Mouse (Mus musculus): ENCODE measurements around the gene Tmem269. TPM values are rescaled to one million over a fixed set of nuclear protein-coding genes. Genes with fewer than 3 reads are reported as not detected.
A peak's percentile ranks its signal among the peaks of the same experiment; 100 is the strongest.

Gene Tmem269
- polyA plus RNA-seq, 2 experiments from 2014 or later = 0.26 TPM; not detected in 1

DNA sequence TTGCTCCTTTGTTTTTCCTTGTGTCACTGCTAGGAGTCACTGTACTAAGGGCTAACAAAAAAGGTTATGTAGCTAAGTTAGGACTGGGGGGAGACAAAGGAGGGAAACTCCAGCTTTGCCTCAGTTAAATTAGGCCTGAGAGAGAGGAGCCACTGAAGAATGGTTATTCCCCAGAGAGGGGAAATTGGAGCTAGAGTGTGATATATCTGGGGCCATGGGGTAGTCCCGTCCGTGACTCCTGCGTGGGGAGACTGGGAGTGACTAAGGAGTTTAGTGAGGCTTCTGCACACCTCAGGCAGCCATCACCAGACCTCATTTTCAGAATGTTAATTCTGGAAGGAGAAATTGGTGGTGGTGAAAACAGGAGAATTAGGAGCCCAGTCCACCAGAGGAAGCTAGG, 16.3 kb upstream of the Tmem269 start:
- ATAC-seq = no peak

- peak; percentile 8 for ATAC-seq
Observed at GRCm38 (mm10) chr4:119233256-119233901, 15.4 kb upstream of the Tmem269 start.

- peak; percentile 99 for ATAC-seq
Observed at GRCm38 (mm10) chr4:119232410-119233255, 14.6 kb upstream of the Tmem269 start, which contains the start of the genes AU022252 and P3h1. AU022252 (minus strand) TSS chr4:119232712. P3h1 (plus strand) TSS chr4:119232915.

DNA sequence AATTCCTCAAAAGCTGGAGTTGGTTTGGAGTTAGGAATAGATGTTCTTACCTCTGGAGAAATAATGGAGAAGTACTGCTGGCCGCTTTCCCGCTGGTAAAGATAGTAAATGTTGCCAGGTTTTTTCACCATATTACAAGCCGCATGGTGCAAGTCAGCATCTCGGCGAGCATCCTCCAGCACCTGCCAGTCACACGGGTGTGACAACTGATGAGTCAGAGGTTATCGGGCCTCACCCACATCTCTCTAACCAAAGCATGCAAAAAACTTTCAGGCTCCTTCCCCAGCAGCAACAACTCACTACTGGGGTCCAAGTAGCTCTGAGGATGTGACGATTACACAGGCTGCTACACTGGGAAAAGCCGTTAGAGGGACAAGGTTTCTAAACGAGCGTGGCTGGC, 8.7 kb upstream of the Tmem269 start:
- no peak for ATAC-seq

GRCm38 (mm10) chr4:119225719-119226118, 7.7 kb upstream of the Tmem269 start:
- ATAC-seq = no peak

DNA sequence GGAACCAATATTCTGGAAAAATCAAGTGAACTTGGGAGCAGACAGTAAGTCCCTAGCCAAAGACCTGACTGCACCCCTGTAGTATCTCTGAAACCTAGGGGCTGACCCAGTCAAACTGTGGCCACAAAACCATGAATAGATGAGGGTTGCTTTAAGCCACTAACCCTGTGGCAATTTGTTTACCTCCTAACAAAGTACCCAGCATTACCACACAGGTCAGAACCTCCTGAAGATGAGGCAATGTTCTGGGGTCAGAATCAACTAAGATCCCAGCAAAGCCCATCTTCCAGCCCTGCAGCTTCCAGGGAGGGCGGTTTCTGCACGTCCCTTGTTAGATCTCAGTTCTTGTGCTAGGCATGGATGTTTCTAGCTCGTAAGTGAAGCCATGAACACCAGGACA, 6.5 kb upstream of the Tmem269 start:
- ATAC-seq = no peak

GRCm38 (mm10) chr4:119223696-119224095, 5.7 kb upstream of the Tmem269 start:
- ATAC-seq = peak; percentile 80

DNA sequence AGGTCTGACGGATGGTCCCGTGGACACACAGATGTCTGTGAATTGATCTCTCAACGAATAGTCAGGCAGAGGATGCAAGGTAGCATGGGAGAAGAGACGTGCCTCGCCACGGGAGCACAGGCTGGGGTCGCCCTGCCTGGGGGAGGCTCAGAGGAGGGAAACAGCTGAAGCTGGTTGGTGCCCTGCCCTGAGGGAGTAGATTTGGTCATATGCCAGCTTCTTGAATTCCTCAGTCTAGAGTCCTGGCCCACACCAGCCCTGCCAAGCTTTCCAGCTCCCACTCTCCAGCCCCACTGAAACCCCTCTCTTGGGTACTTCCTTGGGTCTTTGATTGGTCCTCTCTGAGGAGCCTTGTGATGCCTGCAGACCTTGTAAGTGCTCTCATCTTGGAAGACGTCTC, 1.4 kb downstream of the Tmem269 start:
- no peak for ATAC-seq

DNA sequence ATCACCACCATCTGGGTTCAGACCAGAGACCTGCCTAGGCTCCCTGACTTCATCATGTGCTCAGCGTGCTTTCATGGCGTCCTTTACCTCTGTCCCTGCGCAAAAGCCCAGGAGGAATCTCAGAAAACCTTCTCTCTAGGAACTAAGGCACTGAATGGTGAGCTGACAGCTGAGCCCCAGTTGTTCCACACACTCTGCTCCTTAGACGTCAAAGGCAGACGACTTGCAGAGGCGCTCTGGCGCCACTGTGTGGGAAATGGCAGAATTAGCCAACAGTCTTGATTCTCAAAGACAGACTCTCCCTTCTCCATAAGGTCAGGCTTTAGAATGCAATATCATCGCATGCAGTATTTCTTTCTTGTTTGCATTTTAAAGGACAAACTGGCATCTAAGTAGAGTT, 13.3 kb downstream of the Tmem269 start:
- ATAC-seq = peak; percentile 28

DNA sequence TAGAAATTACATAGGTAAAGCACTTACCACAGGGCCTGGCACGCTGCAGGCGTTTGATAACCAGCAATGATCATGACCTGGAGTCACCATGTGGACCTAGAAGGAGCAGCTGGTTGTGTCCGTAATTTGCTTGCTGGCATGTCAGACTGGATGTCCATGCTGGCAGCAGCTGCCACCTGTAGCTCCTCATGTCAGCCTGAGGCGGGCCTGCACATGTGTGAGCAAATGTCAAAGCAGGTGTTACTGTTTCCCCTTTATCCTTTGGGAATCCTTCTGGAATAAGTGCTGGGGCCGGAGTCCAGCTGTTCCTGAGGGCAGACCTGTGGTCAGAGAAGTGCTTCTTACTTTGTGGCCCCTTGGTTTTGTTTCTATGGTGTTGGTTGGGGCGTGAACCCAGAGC, 19.9 kb downstream of the Tmem269 start:
- no peak for ATAC-seq

GRCm38 (mm10) chr4:119195582-119196320, 22.3 kb downstream of the Tmem269 start:
- ATAC-seq = peak; percentile 48

DNA sequence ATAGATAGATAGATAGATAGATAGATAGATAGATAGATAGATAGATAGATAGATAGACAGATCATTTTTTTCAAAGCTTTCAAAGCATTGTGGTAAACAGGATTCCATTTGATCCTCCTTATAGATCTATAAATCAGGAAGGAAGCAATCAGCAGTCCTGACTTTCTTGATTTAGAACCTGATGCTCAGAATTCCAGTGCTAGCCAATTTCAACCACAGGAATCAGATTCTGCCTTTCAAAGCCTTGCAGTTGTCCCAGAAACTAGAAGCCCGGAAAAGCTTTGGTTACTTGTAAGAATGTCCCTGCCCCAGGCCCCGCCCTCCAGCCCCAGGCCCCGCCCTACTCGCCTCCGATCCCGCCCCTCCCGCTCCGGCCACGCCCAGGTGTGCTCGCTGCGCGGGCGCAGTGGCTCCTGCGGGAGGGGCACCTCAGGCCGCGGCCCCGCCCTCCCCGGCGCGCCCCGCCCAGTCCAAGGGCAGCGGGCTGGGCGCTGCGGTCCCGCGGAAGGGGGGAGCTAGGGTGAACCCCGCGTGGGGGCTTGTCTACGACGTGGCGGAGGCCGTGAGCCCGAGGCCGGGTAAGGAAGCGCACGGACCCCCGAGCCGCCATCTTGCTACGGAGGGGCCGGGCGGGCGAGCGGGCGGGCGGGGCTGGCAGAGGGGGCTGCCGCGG, 23.0 kb downstream of the Tmem269 start, which contains the start of gene Svbp:
TSS of gene Svbp (plus strand) at position 398 of the 673 bp plus-strand sequence.
- ATAC-seq = peak; percentile 85

DNA sequence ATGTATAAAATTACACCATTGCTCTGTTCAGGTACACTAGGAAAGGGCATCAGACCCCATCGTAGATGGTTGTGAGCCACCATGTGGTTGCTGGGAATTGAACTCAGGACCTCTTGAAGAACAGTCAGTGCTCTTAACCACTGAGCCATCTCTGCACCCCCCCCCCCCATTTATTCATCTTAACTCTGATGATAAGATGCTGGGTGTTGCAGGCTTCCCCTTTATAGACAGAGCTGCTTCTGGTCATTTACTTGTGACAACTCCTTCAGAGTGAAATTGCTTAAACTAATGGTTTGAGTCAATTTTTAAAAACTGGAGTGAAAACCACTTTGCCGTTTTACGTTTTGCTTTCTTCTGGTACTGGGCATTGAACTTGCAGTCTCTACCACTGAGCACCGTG, 25.3 kb downstream of the Tmem269 start:
- no peak for ATAC-seq

GRCm38 (mm10) chr4:119191273-119191672, 26.7 kb downstream of the Tmem269 start:
- no peak for ATAC-seq

GRCm38 (mm10) chr4:119190618-119191017, 27.4 kb downstream of the Tmem269 start:
- no peak for ATAC-seq

DNA sequence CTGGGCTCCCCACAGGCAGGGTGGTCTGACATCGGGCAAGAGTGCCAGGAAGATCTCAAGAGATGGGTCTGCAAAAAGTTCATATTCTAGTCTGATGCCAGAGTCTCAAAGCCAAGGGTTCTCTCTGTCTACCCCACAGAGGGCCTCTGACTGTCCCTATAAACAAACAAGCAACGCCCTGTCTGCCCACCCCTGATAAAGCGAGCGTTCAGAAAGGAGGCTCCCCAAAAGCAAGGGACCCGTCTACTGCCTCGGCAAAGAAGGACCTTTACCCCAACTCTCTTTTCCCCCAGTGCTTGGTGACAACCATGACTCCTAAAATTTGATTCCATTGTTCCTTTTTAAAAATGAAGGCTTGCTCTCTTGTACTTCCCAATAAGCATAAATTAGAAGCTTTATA, 28.2 kb downstream of the Tmem269 start, which contains the start of gene Ermap:
TSS of gene Ermap (minus strand) at position 148 of the 400 bp plus-strand sequence.
- ATAC-seq = no peak

- no peak for ATAC-seq
Observed at GRCm38 (mm10) chr4:119189392-119189791, 28.6 kb downstream of the Tmem269 start.

DNA sequence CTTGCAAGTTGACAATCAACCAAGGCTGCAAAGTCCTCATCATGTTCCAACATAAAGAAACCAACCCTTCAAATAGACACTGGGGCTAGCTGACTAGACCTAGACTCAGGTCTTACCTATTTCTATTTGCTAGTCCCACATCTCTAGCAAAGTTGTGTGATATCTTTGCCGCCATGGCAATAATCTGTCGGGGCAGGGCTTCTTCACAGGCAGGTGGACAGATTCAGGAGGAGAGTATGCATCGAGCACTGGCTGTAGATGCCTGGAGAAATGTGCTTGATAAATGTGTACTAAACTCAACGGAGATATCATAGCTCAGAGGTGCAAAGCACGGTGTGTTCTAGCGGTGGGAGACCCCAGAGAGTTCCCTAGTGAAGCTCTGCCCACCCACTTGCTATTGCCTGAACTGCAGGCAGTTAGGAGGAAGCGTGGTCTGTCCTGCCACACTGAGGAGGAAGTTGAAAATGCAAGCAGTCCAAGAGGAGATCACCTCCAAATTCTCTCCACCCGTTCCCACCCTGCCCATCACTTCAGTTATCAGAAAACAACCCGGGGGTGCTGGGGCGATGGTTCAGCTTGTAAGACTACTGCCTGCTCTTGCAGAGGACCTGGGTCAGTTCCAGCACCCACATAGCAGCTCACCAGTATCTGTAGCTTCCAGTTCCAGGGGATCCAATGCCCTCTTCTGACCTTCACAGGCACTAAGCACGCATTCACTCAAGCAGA, 29.8 kb downstream of the Tmem269 start:
- ATAC-seq = no peak

DNA sequence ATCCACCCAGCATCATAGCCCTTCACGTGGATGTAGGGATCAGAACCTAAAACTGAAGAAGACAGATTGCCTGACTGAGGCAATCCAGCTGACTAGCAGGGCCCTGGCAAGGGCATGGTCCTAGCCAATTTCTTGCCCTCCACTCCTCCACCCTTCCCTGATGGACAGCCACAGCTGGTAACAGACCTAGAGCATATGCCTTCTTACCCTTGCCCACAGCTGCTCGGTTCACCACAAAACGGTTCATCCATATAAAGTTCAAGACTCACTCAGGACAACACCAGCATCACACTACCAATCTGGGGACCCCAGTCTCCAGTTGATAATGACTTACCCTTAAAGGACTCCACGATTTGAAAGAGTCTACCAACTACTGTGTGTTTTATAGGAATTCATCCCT, 32.2 kb downstream of the Tmem269 start:
- ATAC-seq = no peak

- no peak for ATAC-seq
Observed at GRCm38 (mm10) chr4:119183525-119183924, 34.5 kb downstream of the Tmem269 start.

- no peak for ATAC-seq
Observed at GRCm38 (mm10) chr4:119181456-119181855, 36.6 kb downstream of the Tmem269 start.
